Mouse (Mus musculus): ENCODE measurements at regions not wholly inside any gene's neighbourhood (a gene's known extent, or its start where the extent isn't known, plus 50 kb on each side); places are given as distances from the start of the nearest gene placed in this dataset.
"Not testable (repeated sequence)": the region's sequence is repeated elsewhere in the genome, so short reads cannot be mapped to it uniquely, and the experiment has no call there.

DNA sequence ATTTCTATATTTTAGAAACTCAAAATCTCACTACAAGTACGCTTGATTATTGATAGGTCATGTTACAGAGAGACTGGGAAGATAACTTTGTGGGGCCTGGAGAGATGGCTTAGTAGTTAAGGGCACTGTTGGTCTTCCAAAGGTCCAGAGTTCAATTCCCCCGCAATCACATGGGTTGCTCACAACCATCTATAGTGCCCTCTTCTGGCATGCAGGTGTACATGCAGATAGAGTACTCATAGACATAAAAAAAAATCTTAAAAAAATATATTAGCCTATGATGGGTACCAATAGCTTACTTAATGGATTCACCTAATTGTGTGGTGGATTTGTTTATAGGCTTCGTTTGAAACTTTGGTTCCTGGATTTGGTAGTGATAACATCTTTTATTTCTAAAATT is 654.2 kb upstream of the Marcks start:
- no peaks in the 10 kb centered on the region for H3K27me3 ChIP-seq
- 76% methylated on average over 3 of the region's 3 CpGs for WGBS
- H3K4me2 ChIP-seq, result no peak overlapping the region
- no peak overlapping the region for H3K9ac ChIP-seq
- H3K4me3 ChIP-seq, result no peak overlapping the region
- ATAC-seq (replicated peaks; ENCODE audit: insufficient number of reproducible peaks, insufficient read depth, low FRiP score, low read depth), result no peak
- no peaks in the 10 kb centered on the region for H3K9me3 ChIP-seq (replicated peaks)
- no peaks in the 10 kb centered on the region for H3K36me3 ChIP-seq
- H3K27ac ChIP-seq, result no peak overlapping the region
- H3K4me1 ChIP-seq (replicated peaks), result no peaks in the 10 kb centered on the region

DNA sequence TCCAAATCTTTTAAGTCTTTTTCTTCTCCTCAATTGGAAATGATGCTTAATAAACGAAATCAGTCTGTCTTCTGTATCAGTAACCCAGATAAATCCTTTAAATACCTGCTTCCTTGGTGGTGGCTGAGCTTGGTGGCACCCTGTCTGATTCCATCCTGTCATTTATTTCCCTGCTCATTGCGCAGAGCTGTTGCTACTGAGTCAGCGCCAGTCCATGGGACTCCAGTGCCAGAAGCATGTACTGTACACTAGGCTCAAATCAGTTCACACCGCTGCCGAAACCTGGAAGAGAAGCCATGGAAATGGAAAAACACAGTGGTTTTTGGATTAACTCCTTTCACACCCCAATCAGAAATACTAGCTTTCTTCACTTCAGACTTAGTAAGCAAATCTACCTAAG is 649.3 kb upstream of the Marcks start:
- no peak overlapping the region for H3K4me2 ChIP-seq
- H3K27me3 ChIP-seq, result no peaks in the 10 kb centered on the region
- no peaks in the 10 kb centered on the region for H3K4me1 ChIP-seq (replicated peaks)
- H3K4me3 ChIP-seq, result no peak overlapping the region
- H3K36me3 ChIP-seq, result no peaks in the 10 kb centered on the region
- ATAC-seq (replicated peaks; ENCODE audit: insufficient number of reproducible peaks, insufficient read depth, low FRiP score, low read depth), result no peak
- no peaks in the 10 kb centered on the region for H3K9me3 ChIP-seq (replicated peaks)
- H3K9ac ChIP-seq, result no peak overlapping the region
- H3K27ac ChIP-seq, result no peak overlapping the region
- 80% methylated on average over 5 of the region's 5 CpGs for WGBS

DNA sequence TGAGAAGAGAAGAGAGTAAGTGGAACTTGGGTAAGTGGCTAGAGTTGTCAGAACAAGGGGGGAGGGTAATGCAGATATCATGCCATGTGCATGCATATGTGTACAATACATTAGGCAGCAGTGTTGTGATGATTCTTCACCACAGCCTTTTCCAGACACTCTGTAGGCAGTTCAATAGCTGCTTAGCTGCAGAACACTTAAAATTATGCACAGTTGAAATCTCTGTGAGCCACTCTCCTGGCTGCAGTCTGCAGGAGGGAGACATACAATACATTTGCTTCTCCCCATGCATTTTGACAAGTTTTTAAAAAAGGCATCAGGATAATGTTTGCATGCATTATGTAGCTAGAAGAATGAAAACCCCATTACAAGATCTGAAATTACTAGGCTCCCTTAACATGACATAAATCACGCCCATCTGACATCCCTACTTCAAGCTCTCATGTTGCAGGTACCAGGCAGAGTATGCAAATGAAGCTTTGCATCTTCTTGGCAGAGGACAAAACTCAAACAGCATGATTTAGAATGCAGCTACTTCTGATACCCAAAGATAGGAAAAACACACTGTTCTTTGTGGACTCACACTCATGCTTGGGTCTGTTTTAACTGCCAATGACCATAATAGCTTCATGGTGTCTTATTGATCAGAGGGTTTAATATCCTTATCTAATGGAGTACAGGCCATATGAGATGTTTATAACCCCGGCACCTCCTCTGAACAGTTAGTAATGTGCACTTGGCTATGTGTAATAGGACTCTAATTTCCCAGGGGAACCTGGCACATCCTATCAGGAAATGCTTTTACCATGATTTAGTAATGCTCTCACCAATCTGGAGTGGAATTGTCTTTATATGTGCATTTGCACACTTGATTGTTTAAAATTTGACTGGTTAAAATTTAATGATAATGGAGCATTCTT is 640.9 kb upstream of the Marcks start:
- no peak overlapping the region for H3K27ac ChIP-seq
- H3K4me2 ChIP-seq, result no peak overlapping the region
- WGBS, result 72% methylated on average over 2 of the region's 2 CpGs
- no peaks in the 10 kb centered on the region for H3K9me3 ChIP-seq (replicated peaks)
- no peaks in the 10 kb centered on the region for H3K4me1 ChIP-seq (replicated peaks)
- no peak for ATAC-seq (replicated peaks; ENCODE audit: insufficient number of reproducible peaks, insufficient read depth, low FRiP score, low read depth)
- no peaks in the 10 kb centered on the region for H3K27me3 ChIP-seq
- no peaks in the 10 kb centered on the region for H3K36me3 ChIP-seq
- H3K4me3 ChIP-seq, result no peak overlapping the region
- no peak overlapping the region for H3K9ac ChIP-seq

DNA sequence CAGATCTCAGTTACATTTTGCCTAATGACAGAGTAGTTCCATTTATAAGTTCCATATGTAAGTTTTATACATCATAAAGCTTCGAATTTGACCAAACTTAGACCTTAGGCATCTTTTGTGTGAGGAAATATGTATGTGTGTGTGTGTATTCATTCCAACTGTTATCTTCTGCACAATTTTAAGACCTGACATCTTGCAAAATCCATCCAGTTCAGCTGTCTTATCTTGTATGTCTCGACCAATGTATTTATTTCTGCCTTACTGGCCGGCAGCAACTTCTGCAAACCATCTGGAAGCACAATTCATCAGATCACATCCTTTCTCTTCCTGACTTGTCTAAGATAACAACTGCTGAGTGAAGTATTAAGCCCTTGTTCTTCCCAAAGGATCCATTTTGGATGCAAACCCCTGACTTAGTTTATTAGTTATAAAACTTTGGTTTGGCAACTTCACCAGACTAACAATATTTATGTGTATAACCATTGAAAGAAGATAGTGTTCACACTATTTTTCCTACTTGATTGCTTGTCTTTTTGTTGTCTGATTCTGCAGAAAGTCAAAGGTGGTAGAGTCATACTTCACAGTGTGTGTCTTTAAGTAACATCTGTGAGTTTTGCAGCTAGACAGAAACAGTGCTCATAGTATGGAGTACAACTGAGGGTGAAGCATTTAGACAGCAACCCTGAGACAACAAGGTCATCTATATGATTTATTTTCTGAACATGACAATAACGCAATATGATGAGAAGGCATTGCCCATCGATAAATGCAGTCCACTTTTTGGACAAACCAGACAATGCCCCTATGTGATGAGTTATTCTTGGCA is 622.0 kb upstream of the Marcks start:
- Histone ChIP-seq H3K27ac (no peak overlapping the region), H3K9me3 (replicated peaks) (no peaks in the 10 kb centered on the region), H3K9ac (no peak overlapping the region), H3K4me2 (no peak overlapping the region), H3K27me3 (no peaks in the 10 kb centered on the region), H3K4me3 (no peak overlapping the region), H3K36me3 (no peaks in the 10 kb centered on the region), H3K4me1 (replicated peaks) (no peaks in the 10 kb centered on the region)
- WGBS, result 52% methylated on average over 5 of the region's 5 CpGs
- no peak for ATAC-seq (replicated peaks; ENCODE audit: insufficient number of reproducible peaks, insufficient read depth, low FRiP score, low read depth)

DNA sequence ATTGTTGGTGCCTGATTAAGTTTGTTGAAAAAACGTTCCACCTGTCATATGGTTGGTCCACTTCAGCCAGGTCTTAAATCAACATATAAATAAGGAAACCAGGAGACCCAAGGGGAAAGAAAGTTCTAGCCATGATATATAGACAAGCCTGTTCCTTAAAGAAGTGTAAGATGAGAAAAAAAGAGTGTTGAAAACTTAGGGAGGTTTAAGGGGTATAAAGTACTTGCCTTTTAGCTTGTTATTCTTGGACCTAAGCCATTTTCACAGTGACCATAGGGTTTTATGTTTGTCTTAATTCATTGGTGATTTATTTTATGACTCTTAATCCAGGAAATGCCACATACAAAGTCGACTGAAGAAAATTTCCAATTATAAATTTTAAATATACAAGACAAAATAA is 602.9 kb upstream of the Marcks start:
- Histone ChIP-seq H3K27ac (no peak overlapping the region), H3K9ac (no peak overlapping the region), H3K27me3 (no peaks in the 10 kb centered on the region), H3K36me3 (no peaks in the 10 kb centered on the region), H3K4me1 (replicated peaks) (no peaks in the 10 kb centered on the region), H3K9me3 (replicated peaks) (no peaks in the 10 kb centered on the region), H3K4me2 (no peak overlapping the region), H3K4me3 (no peak overlapping the region)
- ATAC-seq (replicated peaks; ENCODE audit: insufficient number of reproducible peaks, insufficient read depth, low FRiP score, low read depth), result no peak
- WGBS, result 31% methylated on average over 2 of the region's 2 CpGs

DNA sequence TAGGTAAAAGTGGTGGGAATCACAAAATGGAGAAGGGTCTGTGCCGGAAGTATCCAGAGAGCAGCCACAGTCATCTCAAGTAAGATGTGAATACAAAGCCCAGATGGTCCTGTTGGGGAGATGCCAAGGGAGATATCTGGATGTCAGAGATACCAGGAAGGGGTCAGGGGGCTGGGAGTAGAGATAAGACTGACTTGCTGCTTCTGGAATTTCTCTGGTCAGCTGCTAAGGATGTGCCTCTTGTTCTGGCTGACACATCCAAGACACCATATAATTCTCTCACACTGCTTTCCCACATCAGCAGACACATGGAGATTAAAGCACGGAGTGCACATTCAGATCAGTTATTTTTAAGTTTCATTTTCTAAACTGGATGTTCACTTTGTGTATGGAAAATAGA is 600.3 kb upstream of the Marcks start:
- Histone ChIP-seq H3K27me3 (no peaks in the 10 kb centered on the region), H3K9me3 (replicated peaks) (no peaks in the 10 kb centered on the region), H3K9ac (no peak overlapping the region), H3K27ac (no peak overlapping the region), H3K36me3 (no peaks in the 10 kb centered on the region), H3K4me1 (replicated peaks) (no peaks in the 10 kb centered on the region), H3K4me2 (no peak overlapping the region), H3K4me3 (no peak overlapping the region)
- WGBS, result 24% methylated on average over 2 of the region's 2 CpGs
- 0 out of 2 replicates have a peak, but pooled peaks have one; percentile 35 for ATAC-seq (replicated peaks; ENCODE audit: insufficient number of reproducible peaks, insufficient read depth, low FRiP score, low read depth)

DNA sequence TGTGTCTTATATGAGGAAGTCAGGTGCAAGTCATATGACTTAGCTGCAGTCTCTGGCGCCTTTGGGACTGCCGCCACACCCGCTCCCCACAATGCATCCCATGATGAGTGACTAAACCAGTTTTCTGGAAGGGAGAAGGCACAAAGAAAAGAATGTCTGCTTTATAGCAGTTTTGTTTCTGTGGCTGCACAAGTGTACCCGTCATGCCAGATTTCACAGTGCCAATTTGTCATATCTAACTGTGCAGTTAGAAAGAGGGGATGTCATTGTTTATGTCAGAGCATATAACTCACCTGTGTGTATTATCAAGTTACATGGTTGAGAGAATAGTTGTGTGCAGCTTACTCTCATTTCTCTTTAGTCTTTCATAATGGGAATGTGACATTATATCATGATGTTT is 586.9 kb upstream of the Marcks start:
- H3K27me3 ChIP-seq, result no peaks in the 10 kb centered on the region
- H3K9me3 ChIP-seq (replicated peaks), result no peaks in the 10 kb centered on the region
- 76% methylated on average over 4 of the region's 4 CpGs for WGBS
- no peak overlapping the region for H3K4me3 ChIP-seq
- no peaks in the 10 kb centered on the region for H3K4me1 ChIP-seq (replicated peaks)
- no peak for ATAC-seq (replicated peaks; ENCODE audit: insufficient number of reproducible peaks, insufficient read depth, low FRiP score, low read depth)
- H3K4me2 ChIP-seq, result no peak overlapping the region
- no peak overlapping the region for H3K9ac ChIP-seq
- no peak overlapping the region for H3K27ac ChIP-seq
- H3K36me3 ChIP-seq, result no peaks in the 10 kb centered on the region

DNA sequence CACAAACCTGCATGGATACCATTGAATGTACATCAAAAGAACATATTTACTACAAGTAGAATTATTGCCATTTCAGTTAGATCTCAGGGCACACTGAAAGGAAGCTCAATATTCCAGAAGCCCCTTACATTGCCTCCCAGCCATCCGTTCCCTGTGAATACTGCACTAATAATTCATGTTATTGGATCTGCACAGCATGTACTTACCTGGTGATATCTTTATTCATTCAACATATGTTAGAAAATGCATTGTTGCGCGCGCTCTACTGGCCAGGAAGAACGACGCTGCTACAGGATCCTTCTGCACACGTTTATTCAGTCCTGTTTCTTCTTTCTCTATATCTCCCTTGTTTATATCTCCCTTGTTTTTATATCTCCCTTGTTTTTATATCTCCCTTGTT is 586.3 kb upstream of the Marcks start:
- not testable (repeated sequence) for H3K9me3 ChIP-seq (replicated peaks); H3K36me3 ChIP-seq; H3K4me1 ChIP-seq (replicated peaks); H3K27ac ChIP-seq; ATAC-seq (replicated peaks; ENCODE audit: insufficient number of reproducible peaks, insufficient read depth, low FRiP score, low read depth); H3K27me3 ChIP-seq; H3K9ac ChIP-seq; H3K4me3 ChIP-seq; H3K4me2 ChIP-seq
- WGBS, result 82% methylated on average over 7 of the region's 7 CpGs

DNA sequence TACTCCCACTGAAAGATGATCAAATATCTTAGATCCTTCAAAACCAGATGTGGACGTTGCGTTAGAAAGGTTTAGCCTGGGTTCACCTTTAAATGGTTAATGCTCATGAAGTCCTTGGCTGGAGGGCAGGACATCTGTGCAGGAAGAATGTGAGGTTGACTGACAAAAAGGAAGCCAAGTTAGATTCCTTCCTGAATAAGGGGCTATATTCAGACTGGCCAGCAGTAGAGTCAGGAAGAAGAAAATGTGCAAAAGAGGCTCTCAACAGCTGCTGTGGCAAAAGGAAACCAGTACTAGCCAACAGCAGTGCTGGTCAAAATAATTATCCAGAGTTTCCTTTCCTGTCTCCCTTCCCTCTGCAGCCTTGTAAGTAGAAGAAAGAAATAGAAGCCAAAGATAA is 582.0 kb upstream of the Marcks start:
- Histone ChIP-seq H3K36me3 (no peaks in the 10 kb centered on the region), H3K27ac (peak overlapping the region; percentile 34), H3K4me3 (no peak overlapping the region), H3K4me1 (replicated peaks) (no peaks in the 10 kb centered on the region), H3K9me3 (replicated peaks) (no peaks in the 10 kb centered on the region), H3K27me3 (no peaks in the 10 kb centered on the region), H3K9ac (no peak overlapping the region), H3K4me2 (no peak overlapping the region)
- WGBS, result 72% methylated on average over 2 of the region's 2 CpGs
- no peak for ATAC-seq (replicated peaks; ENCODE audit: insufficient number of reproducible peaks, insufficient read depth, low FRiP score, low read depth)

DNA sequence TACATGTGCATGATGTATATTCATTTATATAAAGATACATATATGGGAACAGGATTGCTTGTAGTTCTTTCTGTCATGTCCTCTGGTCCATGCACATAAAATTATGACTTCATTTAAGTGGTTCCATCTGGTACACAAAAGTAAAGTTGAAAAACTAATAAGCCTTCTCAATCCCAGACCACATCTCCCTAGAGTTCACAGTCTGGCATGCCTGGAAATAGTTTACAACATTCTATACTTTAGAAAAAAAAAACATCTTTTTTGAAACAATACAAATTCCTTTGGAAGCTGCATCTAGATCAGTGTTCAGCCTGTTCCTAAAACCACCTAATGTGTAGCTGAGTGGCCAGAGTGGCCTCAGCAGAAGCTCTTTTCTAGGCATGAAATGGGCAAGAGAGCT is 578.2 kb upstream of the Marcks start:
- H3K27ac ChIP-seq, result no peak overlapping the region

DNA sequence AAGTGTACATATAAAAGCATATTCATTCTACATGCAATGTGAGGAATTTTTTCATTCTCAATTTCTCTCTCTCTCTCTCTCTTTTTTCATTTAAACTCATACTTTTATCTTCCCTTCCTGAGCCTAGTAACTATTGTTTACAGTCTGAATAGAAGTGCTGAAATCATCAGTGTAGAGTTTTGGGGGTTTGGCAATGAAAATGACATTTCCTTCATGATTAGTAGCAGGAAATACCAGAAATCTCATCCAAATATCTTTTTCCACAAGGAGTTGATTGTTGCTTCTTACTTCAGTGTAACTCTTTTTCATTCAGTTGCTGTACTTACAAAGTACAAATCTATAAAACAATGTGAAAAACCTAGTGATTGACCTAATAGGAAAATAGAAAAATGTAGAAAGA is 572.7 kb upstream of the Marcks start:
- H3K27me3 ChIP-seq, result no peaks in the 10 kb centered on the region
- H3K4me2 ChIP-seq, result no peak overlapping the region
- H3K9me3 ChIP-seq (replicated peaks), result no peaks in the 10 kb centered on the region
- H3K4me1 ChIP-seq (replicated peaks), result no peaks in the 10 kb centered on the region
- no peak overlapping the region for H3K27ac ChIP-seq
- no peak for ATAC-seq (replicated peaks; ENCODE audit: insufficient number of reproducible peaks, insufficient read depth, low FRiP score, low read depth)
- H3K36me3 ChIP-seq, result no peaks in the 10 kb centered on the region
- H3K9ac ChIP-seq, result no peak overlapping the region
- no peak overlapping the region for H3K4me3 ChIP-seq

More for the DNA sequence above, 578.2 kb upstream of the Marcks start:
- Histone ChIP-seq H3K4me3 (no peak overlapping the region), H3K36me3 (no peaks in the 10 kb centered on the region), H3K9ac (no peak overlapping the region), H3K4me2 (no peak overlapping the region), H3K27me3 (no peaks in the 10 kb centered on the region), H3K9me3 (replicated peaks) (no peaks in the 10 kb centered on the region), H3K4me1 (replicated peaks) (no peaks in the 10 kb centered on the region)
- ATAC-seq (replicated peaks; ENCODE audit: insufficient number of reproducible peaks, insufficient read depth, low FRiP score, low read depth), result no peak
